Mouse (Mus musculus) erythroblast, adult 5-6 weeks (primary cell): ENCODE results near the gene Olfr1259. TPM values are rescaled to one million over a fixed set of nuclear protein-coding genes. Genes with fewer than 3 reads are reported as not detected.
"Not testable (repeated sequence)": the region's sequence is repeated elsewhere in the genome, so short reads cannot be mapped to it uniquely, and the experiment has no call there.

Source experiments
- ATAC-seq: replicated peaks from 2 replicates; pipeline ENCODE4 v1.8.0; 2016; ENCODE audit warnings: moderate number of reproducible peaks, mild to moderate bottlenecking, moderate TSS enrichment, inconsistent platforms; ENCODE audit not compliant: poor library complexity, low FRiP score, severe bottlenecking
- total RNA-seq, 2 experiments: library from RNA; stranded (forward) in 1 of 2; stranded (reverse) in 1 of 2; fragments of 150-400 nt in 1 of 2; fragments of 200-764, 138-1000 nt in 1 of 2; gene quantifications; 2 replicates each; pipeline versions ENCODE4 v1.2.3 to v1.2.4; 2015 to 2017; ENCODE audit warnings: low replicate concordance in 2 of 2

The Olfr1259 gene
- total RNA-seq (2015; ENCODE audit: low replicate concordance) (not detected in 2 replicates), total RNA-seq (2017; ENCODE audit: low replicate concordance) (0.56 TPM in 1 of 2 replicates, not detected in the other)

DNA sequence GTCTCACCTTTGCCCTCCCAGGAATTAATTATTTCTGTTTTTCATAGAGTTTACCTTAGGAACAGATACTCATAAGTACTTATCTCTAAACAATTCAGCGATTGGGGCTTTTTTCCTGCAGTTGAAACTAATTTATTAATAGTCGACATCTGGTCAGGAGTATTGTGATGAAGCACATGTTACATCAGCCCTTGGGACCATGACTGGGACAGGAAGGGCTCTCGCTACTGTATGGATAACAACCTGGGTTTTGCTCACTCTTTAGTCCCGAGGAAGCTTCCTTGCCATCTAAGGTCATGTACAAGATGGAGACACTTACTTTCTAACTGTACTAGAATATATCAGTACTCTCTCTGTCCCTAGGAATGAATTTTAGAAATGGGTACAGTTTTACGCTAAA, at the start of gene Olfr1259:
Gene Olfr1259, minus strand, starts transcription at position 101 of the 400 bp plus-strand sequence.
- ATAC-seq: no peak

DNA sequence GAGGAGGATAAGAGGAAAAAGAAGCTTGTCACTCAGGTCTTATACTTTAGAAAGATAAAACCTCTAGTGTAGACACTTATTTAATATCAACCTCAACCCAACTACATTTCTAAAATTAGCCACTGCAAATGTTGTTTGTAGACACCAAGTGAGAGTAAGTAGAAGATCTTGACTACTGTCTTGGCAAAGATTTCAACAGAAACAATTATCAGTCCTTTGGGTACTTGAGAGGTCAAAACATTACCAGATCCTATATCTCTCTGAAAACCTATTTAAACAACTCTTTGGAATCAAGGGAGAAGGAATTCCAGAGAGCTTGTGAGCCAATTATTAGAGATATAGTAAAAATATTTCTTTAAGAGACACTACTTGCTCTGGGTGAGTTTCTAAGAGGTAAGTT, 42.5 kb upstream of the Olfr1259 start, which contains the start of gene Olfr1261:
Gene Olfr1261, plus strand, starts transcription at position 301 of the 400 bp plus-strand sequence.
- no peak for ATAC-seq

DNA sequence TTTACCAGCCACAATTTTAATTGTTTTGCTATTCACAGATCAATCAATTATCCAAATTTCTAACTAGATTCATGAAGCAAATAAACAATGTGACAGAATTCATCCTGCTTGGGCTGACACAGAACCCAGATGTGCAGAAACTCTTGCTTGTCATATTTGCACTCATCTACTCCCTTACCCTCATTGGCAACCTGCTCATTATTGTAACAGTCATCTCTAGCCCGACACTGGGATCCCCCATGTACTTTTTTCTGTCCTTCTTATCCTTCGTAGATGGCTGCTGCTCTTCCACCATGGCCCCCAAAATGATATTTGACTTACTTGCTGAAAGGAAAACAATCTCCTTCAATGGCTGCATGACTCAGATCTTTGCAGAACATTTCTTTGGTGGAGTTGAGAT, 29.2 kb upstream of the Olfr1259 start:
- ATAC-seq: no peak

DNA sequence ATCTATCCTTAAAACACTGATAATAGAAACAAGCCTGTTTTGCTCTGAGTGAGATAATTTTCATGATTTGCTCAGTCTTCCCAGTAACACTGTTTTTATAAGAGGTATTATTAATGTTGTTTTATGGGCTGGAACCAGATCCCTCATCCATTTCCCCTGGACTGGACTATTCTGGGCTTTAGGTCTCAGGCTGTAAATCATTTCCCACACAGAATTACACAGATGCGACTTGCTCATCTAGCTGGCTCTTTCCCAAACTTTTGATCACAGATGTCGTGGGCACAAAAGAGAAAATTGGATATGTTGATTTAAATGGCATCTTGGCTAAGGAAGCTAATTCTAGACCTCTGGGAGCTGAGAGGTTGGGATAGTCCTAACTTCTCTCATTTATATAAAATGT, 25.7 kb upstream of the Olfr1259 start, which contains the start of gene Olfr1260:
Gene Olfr1260, plus strand, starts transcription at position 157 of the 400 bp plus-strand sequence.
- ATAC-seq: no peak

DNA sequence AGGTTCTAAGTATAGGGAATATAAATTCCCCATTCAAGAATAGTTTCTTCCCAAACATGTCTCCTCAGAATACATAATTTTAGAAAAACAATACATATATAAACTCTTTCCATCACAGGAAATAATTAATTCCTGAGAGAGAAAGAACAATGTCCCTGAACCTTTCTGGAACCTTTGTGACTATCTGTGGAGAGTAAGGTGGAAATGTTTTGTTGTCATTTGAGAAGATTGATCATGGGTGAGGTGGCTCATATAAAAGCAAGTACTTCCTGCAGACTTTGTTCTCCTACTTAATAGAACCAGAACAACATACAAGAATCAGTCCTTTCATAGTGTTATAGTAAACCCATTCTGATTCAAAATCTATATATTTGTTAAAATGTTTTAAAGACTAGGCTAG, 21.5 kb downstream of the Olfr1259 start, which contains the start of gene Olfr1258:
Gene Olfr1258, plus strand, starts transcription at position 301 of the 400 bp plus-strand sequence.
- no peak for ATAC-seq

DNA sequence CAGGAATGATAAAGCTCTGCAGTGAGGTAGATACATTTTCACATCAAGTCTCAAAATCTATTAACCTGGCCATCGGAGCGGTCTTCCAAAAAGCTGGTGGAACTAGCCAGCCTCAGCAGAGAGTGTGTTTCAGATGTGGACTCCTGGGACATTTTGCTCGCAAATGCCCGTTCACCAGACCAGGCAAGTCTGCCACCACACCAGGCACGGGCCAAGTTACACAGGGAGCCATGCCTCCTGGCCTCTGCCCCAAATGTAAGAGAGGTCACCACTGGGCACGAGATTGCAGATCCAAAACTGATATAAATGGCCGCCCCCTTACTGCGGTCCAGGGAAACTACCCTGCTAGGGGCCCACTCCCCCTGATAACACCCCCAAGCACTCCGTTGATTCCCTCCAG, 35.8 kb downstream of the Olfr1259 start:
- ATAC-seq: not testable (repeated sequence)

Other genes starting within 250 kb of the Olfr1259 start
- not detected in 2 replicates for gene Olfr1252, start 223.7 kb downstream of the Olfr1259 start, total RNA-seq (2015; ENCODE audit: low replicate concordance)
- not detected in 2 replicates for gene Olfr1252, start 223.7 kb downstream of the Olfr1259 start, total RNA-seq (2017; ENCODE audit: low replicate concordance)
- not detected in 2 replicates for gene Olfr1253, start 191.6 kb downstream of the Olfr1259 start, total RNA-seq (2015; ENCODE audit: low replicate concordance)
- gene Olfr1253, start 191.6 kb downstream of the Olfr1259 start, total RNA-seq (2017; ENCODE audit: low replicate concordance): 0.42 TPM in 1 of 2 replicates, not detected in the other
- not detected in 2 replicates for gene Olfr1254, start 155.0 kb downstream of the Olfr1259 start, total RNA-seq (2015; ENCODE audit: low replicate concordance)
- not detected in 2 replicates for gene Olfr1254, start 155.0 kb downstream of the Olfr1259 start, total RNA-seq (2017; ENCODE audit: low replicate concordance)
- not detected in 2 replicates for gene Olfr1255, start 136.6 kb downstream of the Olfr1259 start, total RNA-seq (2015; ENCODE audit: low replicate concordance)
- gene Olfr1255, start 136.6 kb downstream of the Olfr1259 start, total RNA-seq (2017; ENCODE audit: low replicate concordance): not detected in 2 replicates
- not detected in 2 replicates for gene Olfr1256, start 107.1 kb downstream of the Olfr1259 start, total RNA-seq (2015; ENCODE audit: low replicate concordance)
- not detected in 2 replicates for gene Olfr1256, start 107.1 kb downstream of the Olfr1259 start, total RNA-seq (2017; ENCODE audit: low replicate concordance)
- not detected in 2 replicates for gene Olfr48, start 100.5 kb downstream of the Olfr1259 start, total RNA-seq (2015; ENCODE audit: low replicate concordance)
- gene Olfr48, start 100.5 kb downstream of the Olfr1259 start, total RNA-seq (2017; ENCODE audit: low replicate concordance): not detected in 2 replicates
- gene Olfr1257, start 70.2 kb downstream of the Olfr1259 start, total RNA-seq (2015; ENCODE audit: low replicate concordance): not detected in 2 replicates
- not detected in 2 replicates for gene Olfr1257, start 70.2 kb downstream of the Olfr1259 start, total RNA-seq (2017; ENCODE audit: low replicate concordance)
- not detected in 2 replicates for gene Olfr1258, start 21.4 kb downstream of the Olfr1259 start, total RNA-seq (2015; ENCODE audit: low replicate concordance)
- gene Olfr1258, start 21.4 kb downstream of the Olfr1259 start, total RNA-seq (2017; ENCODE audit: low replicate concordance): not detected in 2 replicates
- not detected in 2 replicates for gene Olfr1260, start 25.7 kb upstream of the Olfr1259 start, total RNA-seq (2015; ENCODE audit: low replicate concordance)
- not detected in 2 replicates for gene Olfr1260, start 25.7 kb upstream of the Olfr1259 start, total RNA-seq (2017; ENCODE audit: low replicate concordance)
- not detected in 2 replicates for gene Olfr1261, start 42.6 kb upstream of the Olfr1259 start, total RNA-seq (2015; ENCODE audit: low replicate concordance)
- gene Olfr1261, start 42.6 kb upstream of the Olfr1259 start, total RNA-seq (2017; ENCODE audit: low replicate concordance): 0.28 TPM in 1 of 2 replicates, not detected in the other
- not detected in 2 replicates for gene Olfr1262, start 51.5 kb upstream of the Olfr1259 start, total RNA-seq (2015; ENCODE audit: low replicate concordance)
- not detected in 2 replicates for gene Olfr1262, start 51.5 kb upstream of the Olfr1259 start, total RNA-seq (2017; ENCODE audit: low replicate concordance)
- gene Olfr1263, start 63.5 kb upstream of the Olfr1259 start, total RNA-seq (2015; ENCODE audit: low replicate concordance): not detected in 2 replicates
- gene Olfr1263, start 63.5 kb upstream of the Olfr1259 start, total RNA-seq (2017; ENCODE audit: low replicate concordance): not detected in 2 replicates
- not detected in 2 replicates for gene Olfr1264, start 76.9 kb upstream of the Olfr1259 start, total RNA-seq (2015; ENCODE audit: low replicate concordance)
- gene Olfr1264, start 76.9 kb upstream of the Olfr1259 start, total RNA-seq (2017; ENCODE audit: low replicate concordance): not detected in 2 replicates
- gene Olfr1265, start 86.7 kb upstream of the Olfr1259 start, total RNA-seq (2015; ENCODE audit: low replicate concordance): not detected in 2 replicates
- gene Olfr1265, start 86.7 kb upstream of the Olfr1259 start, total RNA-seq (2017; ENCODE audit: low replicate concordance): not detected in 2 replicates
- gene Olfr140, start 114.9 kb upstream of the Olfr1259 start, total RNA-seq (2015; ENCODE audit: low replicate concordance): not detected in 2 replicates
- gene Olfr140, start 114.9 kb upstream of the Olfr1259 start, total RNA-seq (2017; ENCODE audit: low replicate concordance): not detected in 2 replicates
- not detected in 2 replicates for gene Olfr1269, start 172.7 kb upstream of the Olfr1259 start, total RNA-seq (2015; ENCODE audit: low replicate concordance)
- not detected in 2 replicates for gene Olfr1269, start 172.7 kb upstream of the Olfr1259 start, total RNA-seq (2017; ENCODE audit: low replicate concordance)
- gene Olfr32, start 193.6 kb upstream of the Olfr1259 start, total RNA-seq (2015; ENCODE audit: low replicate concordance): not detected in 2 replicates
- not detected in 2 replicates for gene Olfr32, start 193.6 kb upstream of the Olfr1259 start, total RNA-seq (2017; ENCODE audit: low replicate concordance)
- gene Olfr1270, start 204.4 kb upstream of the Olfr1259 start, total RNA-seq (2015; ENCODE audit: low replicate concordance): not detected in 2 replicates
- gene Olfr1270, start 204.4 kb upstream of the Olfr1259 start, total RNA-seq (2017; ENCODE audit: low replicate concordance): not detected in 2 replicates